Mouse (Mus musculus) CH12.LX (cell line): Measurements from ENCODE around the gene Ebf1.

Experiments
- CHD1 ChIP-seq: IDR thresholded peaks from 2 replicates; pipeline ENCODE4 v1.6.1; 2012; ENCODE audit warnings: low read depth, low read length, improper control_type of control experiment, inconsistent platforms
- CTCF ChIP-seq, 2 experiments: IDR thresholded peaks in 1 of 2; conservative IDR thresholded peaks in 1 of 2; 2 replicates each; pipeline ENCODE4 v1.5.1; 2011 to 2012; ENCODE audit warnings: low read depth in 2 of 2, low read length in 2 of 2, improper control_type of control experiment in 1 of 2, inconsistent platforms in 1 of 2, mild to moderate bottlenecking in 1 of 2, moderate library complexity in 1 of 2
- IRF4 ChIP-seq: IDR thresholded peaks from 2 replicates; pipeline ENCODE4 v1.6.1; 2014; ENCODE audit warnings: low read depth, mild to moderate bottlenecking, inconsistent platforms, low read length, improper control_type of control experiment
- POLR2A ChIP-seq: IDR thresholded peaks from 2 replicates; pipeline ENCODE4 v1.6.1; 2011; ENCODE audit warnings: low read depth, mild to moderate bottlenecking, improper control_type of control experiment, low read length
- SIN3A ChIP-seq: IDR thresholded peaks from 2 replicates; pipeline ENCODE4 v1.6.1; 2012; ENCODE audit warnings: low read length, improper control_type of control experiment, inconsistent platforms
- USF1 ChIP-seq: IDR thresholded peaks from 2 replicates; pipeline ENCODE4 v1.6.1; 2014; ENCODE audit warnings: low read depth, mild to moderate bottlenecking, inconsistent platforms, low read length, improper control_type of control experiment
- ZC3H11A ChIP-seq: IDR thresholded peaks from 2 replicates; pipeline ENCODE4 v1.6.1; 2012; ENCODE audit warnings: low read depth, mild to moderate bottlenecking, inconsistent platforms, low read length, improper control_type of control experiment

GRCm38 (mm10) chr11:44657833-44658395 lies 40.8 kb downstream of the Ebf1 start:
- no peak for TF ChIP-seq SIN3A
- TF ChIP-seq IRF4 = no peak
- TF ChIP-seq CTCF (conservative IDR thresholded peaks at IDR 0.05 in 1 of 2, IDR thresholded peaks at IDR 0.05 in 1 of 2; ENCODE audit: low read depth in 2 of 2, low read length in 2 of 2) = no peak
- TF ChIP-seq CHD1 = no peak
- TF ChIP-seq POLR2A = no peak
- no peak for TF ChIP-seq USF1
- TF ChIP-seq ZC3H11A = no peak
